Mouse (Mus musculus) effector memory CD4-positive, alpha-beta T cell, adult 7 months (primary cell): ENCODE measurements around the gene Gpalpp1. TPM values are rescaled to one million over a fixed set of nuclear protein-coding genes. Genes with fewer than 3 reads are reported as not detected.

Experiments used
- polyA plus RNA-seq: library from polyadenylated mRNA; unstranded; fragments of 100-300 nt; shearing (Covaris generic); gene quantifications from one replicate; pipeline ENCODE4 v1.2.1, GENCODE M21; 2017

Gene Gpalpp1
- polyA plus RNA-seq = 10.7 TPM

DNA sequence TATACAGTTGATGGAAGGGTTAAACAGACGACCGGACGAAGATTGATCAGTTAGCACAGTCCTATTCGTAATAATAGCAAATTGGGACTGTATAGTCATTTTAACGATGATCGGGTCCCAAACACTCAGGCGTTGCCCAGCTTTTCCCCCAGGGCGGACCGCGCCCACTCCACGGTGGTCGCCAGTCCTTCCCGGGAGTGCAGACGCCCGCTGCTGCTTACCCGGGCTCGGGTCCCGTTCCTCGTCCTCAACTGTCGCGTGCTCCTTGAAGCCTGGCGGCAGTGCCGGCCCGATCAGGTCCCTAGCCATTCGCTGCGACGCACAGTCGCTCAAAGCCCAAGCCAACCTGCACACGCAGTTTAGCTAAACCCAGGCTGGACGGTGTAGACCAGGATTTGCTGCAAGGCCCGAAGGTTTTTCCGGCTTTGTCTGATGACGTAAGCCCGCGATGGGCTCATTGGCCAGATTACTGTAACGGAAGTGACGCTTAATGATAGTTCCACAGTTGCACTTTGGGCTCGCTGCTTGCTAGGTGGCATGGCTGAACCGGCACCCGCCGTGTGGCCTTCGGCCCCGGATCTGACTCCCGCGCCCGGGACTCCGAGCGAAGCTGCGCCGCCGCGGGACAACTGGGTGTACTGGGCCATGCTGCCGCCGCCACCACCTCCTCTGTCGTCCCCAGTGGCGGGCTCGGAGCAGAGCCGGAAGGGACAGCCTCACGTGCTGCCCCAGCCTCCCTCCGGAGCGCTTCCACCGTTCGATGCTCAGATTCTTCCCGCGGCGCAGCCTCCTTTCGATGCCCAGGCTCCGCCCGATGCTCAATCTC lies at the start of gene Gpalpp1, which contains the start of gene Nufip1:
TSS of gene Gpalpp1 (minus strand) at position 365 of the 826 bp plus-strand sequence.
TSS of gene Nufip1 (plus strand) at position 496 of the 826 bp plus-strand sequence.

Other genes with a start within 250 kb of the Gpalpp1 start
- 0.78 TPM for gene Kctd4, start 155.8 kb downstream of the Gpalpp1 start, polyA plus RNA-seq
- gene Gtf2f2, start 99.9 kb downstream of the Gpalpp1 start, polyA plus RNA-seq = 36.5 TPM
- gene Nufip1, start 131 bp upstream of the Gpalpp1 start, polyA plus RNA-seq = 13.2 TPM